13 mouse cellular contexts compared by ENCODE assay signal in genomic region chr17:31660661-31661250, GRCm38 (mm10). TPM values are rescaled to one million over a fixed set of nuclear protein-coding genes. Genes with fewer than 3 reads are reported as not detected.
A peak's percentile ranks its signal among the peaks of the same experiment; 100 is the strongest.
DNase-seq lines count a peak whose midpoint lies in the region; ATAC-seq and TF ChIP-seq lines count a peak whose summit lies in the region.
"Had no signal": no experiment of that assay in that cellular context is flagged by ENCODE, and none has a peak within 500 bp of the region (broad histone marks: within the 10 kb centered on the region; RNA-seq: fewer than 3 reads in every experiment).

No protein-coding gene starts in this region.

- no peaks in the 10 kb centered on the region for H3K27me3 ChIP-seq in kidney, embryonic 15.5 days
- no peaks in the 10 kb centered on the region for H3K27me3 ChIP-seq in kidney, adult 2 months (replicated peaks; ENCODE audit: control insufficient read depth, insufficient read depth, low read length)
- H3K27me3 ChIP-seq in heart, embryonic 11.5 days (ENCODE audit: control insufficient read depth, insufficient read depth, low read length): no peaks in the 10 kb centered on the region
- H3K27me3 ChIP-seq: embryonic facial prominence, embryonic 13.5 days had no signal

- H3K9me3 ChIP-seq in kidney, embryonic 15.5 days (replicated peaks): no peaks in the 10 kb centered on the region
- H3K9me3 ChIP-seq in heart, embryonic 11.5 days (replicated peaks; ENCODE audit: control insufficient read depth, low read length): no peaks in the 10 kb centered on the region
- H3K9me3 ChIP-seq: embryonic facial prominence, embryonic 13.5 days; heart, embryonic 10.5 days; liver, embryonic 15.5 days had no signal

- TF ChIP-seq CTCF in kidney, adult 2 months (conservative IDR thresholded peaks at IDR 0.05; ENCODE audit: insufficient read depth, insufficient read length, low read depth, low read length): no peak

- peak; percentile 38 for DNase-seq in kidney, adult 18-20 months
- peak; percentile 37 for DNase-seq in kidney, adult 2 months
- DNase-seq in layer of hippocampus, postnatal 36 days: peak; percentile 76 to 80
- peak; percentile 75 for DNase-seq in right cerebral cortex, postnatal 4 days
- DNase-seq in natural killer cell, adult 2 months (ENCODE audit: low spot score in 2 of 2): no peak
- DNase-seq in ovary, postnatal 36 days (ENCODE audit: low spot score): no peak
- DNase-seq: midbrain, embryonic 14.5 days had no signal

- peaks cover 21% of the 10 kb centered on the region for H3K4me1 ChIP-seq in kidney, embryonic 15.5 days
- H3K4me1 ChIP-seq in kidney, adult 2 months (ENCODE audit: control insufficient read depth, insufficient read depth, low read length): peaks cover 14% of the 10 kb centered on the region; the same call in 1 of the 2 replicates
- peaks cover 8% of the 10 kb centered on the region; the same call in 1 of the 2 replicates for H3K4me1 ChIP-seq in heart, embryonic 11.5 days (ENCODE audit: control insufficient read depth, insufficient read depth, low read length)

- WGBS in kidney, embryonic 15.5 days: 72% methylated on average over 8 of the region's 8 CpGs
- WGBS in kidney, adult 2 months: 59% methylated on average over 8 of the region's 8 CpGs
- WGBS in heart, embryonic 11.5 days (ENCODE audit: insufficient replicate concordance): 74% methylated on average over 8 of the region's 8 CpGs

- TF ChIP-seq POLR2A in kidney, adult 2 months (IDR thresholded peaks at IDR 0.05; ENCODE audit: low read depth, low read length): no peak

- no peak overlapping the region for H3K4me3 ChIP-seq in kidney, embryonic 15.5 days (replicated peaks)
- H3K4me3 ChIP-seq in kidney, adult 2 months (ENCODE audit: insufficient read depth, low read depth, low read length): no peak overlapping the region
- H3K4me3 ChIP-seq in heart, embryonic 11.5 days (ENCODE audit: low read depth, low read length): no peak overlapping the region
- H3K4me3 ChIP-seq: embryonic facial prominence, embryonic 13.5 days; heart, embryonic 10.5 days; liver, embryonic 15.5 days had no signal

- H3K27ac ChIP-seq in kidney, embryonic 15.5 days: no peak overlapping the region
- peak overlapping the region; percentile 41; the same call in 1 of the 2 replicates for H3K27ac ChIP-seq in kidney, adult 2 months (ENCODE audit: insufficient read depth, low read depth, low read length)
- H3K27ac ChIP-seq in heart, embryonic 11.5 days (ENCODE audit: low read depth, low read length): no peak overlapping the region
- H3K27ac ChIP-seq: embryonic facial prominence, embryonic 13.5 days; heart, embryonic 10.5 days; liver, embryonic 15.5 days had no signal

- peaks cover 10% of the 10 kb centered on the region for H3K36me3 ChIP-seq in kidney, embryonic 15.5 days
- no peaks in the 10 kb centered on the region for H3K36me3 ChIP-seq in kidney, adult 2 months (ENCODE audit: control insufficient read depth, insufficient read depth, low read length)
- peaks cover 4% of the 10 kb centered on the region for H3K36me3 ChIP-seq in heart, embryonic 11.5 days (ENCODE audit: control insufficient read depth, insufficient read depth, low read length)

- no peak overlapping the region for H3K4me2 ChIP-seq in kidney, embryonic 15.5 days
- no peak overlapping the region for H3K4me2 ChIP-seq in heart, embryonic 11.5 days
- H3K4me2 ChIP-seq: embryonic facial prominence, embryonic 13.5 days; liver, embryonic 15.5 days had no signal

- no peak for ATAC-seq in kidney, embryonic 15.5 days (replicated peaks; ENCODE audit: low FRiP score)
- no peak for ATAC-seq in heart, embryonic 11.5 days (replicated peaks; ENCODE audit: insufficient number of reproducible peaks, low FRiP score, low TSS enrichment)
- ATAC-seq: CD4-positive, CD25-positive, alpha-beta regulatory T cell, adult 4 months had no signal

- H3K9ac ChIP-seq in kidney, embryonic 15.5 days: no peak overlapping the region
- no peak overlapping the region for H3K9ac ChIP-seq in heart, embryonic 11.5 days (ENCODE audit: low read depth, low read length)
- H3K9ac ChIP-seq: embryonic facial prominence, embryonic 13.5 days; liver, embryonic 15.5 days had no signal

RNA-seq across cellular contexts. Expression of gene U2af1, which starts 2.1 kb away (rescaled TPM):
- 335 and 336 TPM in 2 replicates for polyA plus RNA-seq in kidney, embryonic 15.5 days (2015; fragmentation: Nextera tagmentation; extraction: Ambion mirVana)
- polyA plus RNA-seq in kidney, adult 2 months (2012; rRNA removed): 45.0 and 61.3 TPM in 2 replicates
- total RNA-seq in layer of hippocampus, postnatal 36 days (2021): 100 to 1,000 TPM; 127 to 134 TPM
- polyA plus RNA-seq in heart, embryonic 11.5 days (2014; fragmentation: Nextera tagmentation; extraction: Ambion mirVana): 117 and 145 TPM in 2 replicates

RNA-seq across cellular contexts. Expression of gene Cryaa, which starts 16.9 kb away (rescaled TPM):
- 0.38 TPM in 1 of 2 replicates, not detected in the other for polyA plus RNA-seq in kidney, embryonic 15.5 days (2015; fragmentation: Nextera tagmentation; extraction: Ambion mirVana)
- 0.86 and 0.99 TPM in 2 replicates for polyA plus RNA-seq in kidney, adult 2 months (2012; rRNA removed)
- under 1 TPM in 1 of 2 experiments, not detected in 1; 0.40 TPM for total RNA-seq in layer of hippocampus, postnatal 36 days (2021)
- not detected in 2 replicates for polyA plus RNA-seq in heart, embryonic 11.5 days (2014; fragmentation: Nextera tagmentation; extraction: Ambion mirVana)
- polyA plus RNA-seq: CD4-positive, CD25-positive, alpha-beta regulatory T cell, adult 4 months; embryonic facial prominence, embryonic 13.5 days; heart, embryonic 10.5 days; liver, embryonic 15.5 days; midbrain, embryonic 14.5 days had no signal

RNA-seq across cellular contexts. Expression of gene Cbs, which starts 23.7 kb away (rescaled TPM):
- polyA plus RNA-seq in kidney, embryonic 15.5 days (2015; fragmentation: Nextera tagmentation; extraction: Ambion mirVana): 3.1 and 3.2 TPM in 2 replicates
- 140 and 154 TPM in 2 replicates for polyA plus RNA-seq in kidney, adult 2 months (2012; rRNA removed)
- 10 to 100 TPM; 61.0 to 66.6 TPM for total RNA-seq in layer of hippocampus, postnatal 36 days (2021)
- 0.63 and 0.77 TPM in 2 replicates for polyA plus RNA-seq in heart, embryonic 11.5 days (2014; fragmentation: Nextera tagmentation; extraction: Ambion mirVana)

Comparison
In these comparisons a context has a peak if more than half of its experiments do, and no peak if none do; other contexts are left out.
1. RNA of gene Cbs, which starts 23.7 kb away (polyA plus RNA-seq): 140 to 154 TPM in kidney, adult 2 months; 3.1 to 3.2 TPM in kidney, embryonic 15.5 days and 0.63 to 0.77 TPM in heart, embryonic 11.5 days; every median in the first group is over 10 times any median in the second.
2. DNase-seq: peak in kidney, adult 18-20 months (single experiment), kidney, adult 2 months (single experiment), layer of hippocampus, postnatal 36 days (2 of 2) and right cerebral cortex, postnatal 4 days (single experiment); none in natural killer cell, adult 2 months (0 of 2) and ovary, postnatal 36 days (single experiment).